In the genomic region with DNA sequence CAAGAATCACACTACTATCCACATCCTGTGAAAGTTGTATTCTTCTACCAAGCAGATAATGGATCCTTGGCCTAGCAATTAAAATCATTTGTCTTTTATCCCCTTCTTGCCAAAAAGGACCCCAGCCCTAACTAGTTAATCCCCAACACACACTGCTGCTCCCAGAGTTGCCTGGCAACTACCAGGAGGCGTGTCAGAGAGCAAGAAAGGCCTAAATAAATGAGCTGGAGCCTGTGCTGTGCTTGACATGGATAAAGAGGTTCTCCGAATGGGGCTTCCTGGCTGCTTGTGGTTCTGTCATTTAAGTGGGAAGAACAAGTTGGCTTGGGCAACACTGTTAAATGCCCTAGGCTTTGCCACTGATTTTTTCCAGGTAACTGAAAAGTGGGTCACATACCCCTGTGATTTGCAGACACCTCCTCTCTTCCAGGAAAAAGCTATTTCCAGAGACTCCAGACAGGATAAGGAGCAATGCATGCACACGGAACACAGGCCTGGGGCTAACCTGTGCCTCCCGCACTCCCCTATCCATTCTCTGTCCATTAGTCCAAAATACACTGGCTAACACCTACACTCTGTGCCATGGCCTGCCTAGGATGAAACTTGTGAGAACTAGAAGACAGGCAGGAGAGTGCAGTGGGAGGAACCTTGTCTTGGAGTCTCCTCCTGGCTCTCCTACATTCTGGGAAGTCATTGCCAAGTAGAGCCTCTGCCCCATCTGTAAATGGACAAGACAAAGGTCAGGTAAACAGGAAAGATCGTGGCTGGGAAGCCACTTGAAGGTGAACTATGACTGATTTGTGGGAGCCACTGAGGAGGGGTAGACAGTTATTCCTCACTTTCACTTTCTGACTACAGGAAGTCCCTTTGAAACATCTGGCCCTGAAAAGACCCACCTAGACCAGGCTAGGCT, we compare ENCODE assay signal across 14 mouse cellular contexts.
DNase-seq lines count a peak whose midpoint lies in the region; ATAC-seq lines count a peak whose summit lies in the region.
"Had no signal": no experiment of that assay in that cellular context is flagged by ENCODE, and none has a peak within 500 bp of the region (broad histone marks: within the 10 kb centered on the region; RNA-seq: fewer than 3 reads in every experiment).

No protein-coding gene starts in this region.

- no peak overlapping the region for H3K4me2 ChIP-seq in hindbrain, embryonic 12.5 days (replicated peaks)
- no peak overlapping the region for H3K4me2 ChIP-seq in midbrain, embryonic 16.5 days (ENCODE audit: low read length)
- H3K4me2 ChIP-seq: embryonic facial prominence, embryonic 15.5 days; limb, embryonic 12.5 days had no signal

- H3K36me3 ChIP-seq in hindbrain, embryonic 12.5 days = no peaks in the 10 kb centered on the region; the same call in 1 of the 2 replicates
- H3K36me3 ChIP-seq in midbrain, embryonic 16.5 days (ENCODE audit: control insufficient read depth, insufficient read depth, low read length) = no peaks in the 10 kb centered on the region; the same call in 1 of the 2 replicates
- H3K36me3 ChIP-seq: embryonic facial prominence, embryonic 15.5 days had no signal

- no peaks in the 10 kb centered on the region for H3K9me3 ChIP-seq in hindbrain, embryonic 12.5 days (replicated peaks)
- no peaks in the 10 kb centered on the region for H3K9me3 ChIP-seq in midbrain, embryonic 16.5 days (replicated peaks; ENCODE audit: control insufficient read depth, low read length, poor library complexity, severe bottlenecking)
- H3K9me3 ChIP-seq: embryonic facial prominence, embryonic 15.5 days; limb, embryonic 12.5 days had no signal

- peak; percentile 85 for ATAC-seq in hindbrain, embryonic 12.5 days (ENCODE audit: low FRiP score)
- peak; percentile 86 for ATAC-seq in midbrain, embryonic 16.5 days
- ATAC-seq: Patski had no signal

- no peak overlapping the region for H3K4me3 ChIP-seq in hindbrain, embryonic 12.5 days
- no peak overlapping the region for H3K4me3 ChIP-seq in midbrain, embryonic 16.5 days (ENCODE audit: low read depth, low read length)
- H3K4me3 ChIP-seq: embryonic facial prominence, embryonic 15.5 days; limb, embryonic 12.5 days had no signal

- H3K27ac ChIP-seq in hindbrain, embryonic 12.5 days = no peak overlapping the region; the same call in 1 of the 2 replicates
- H3K27ac ChIP-seq in midbrain, embryonic 16.5 days (ENCODE audit: low read length) = peak overlapping the region; percentile 43; the same call in 1 of the 2 replicates
- H3K27ac ChIP-seq: embryonic facial prominence, embryonic 15.5 days; kidney, postnatal 0 days; limb, embryonic 12.5 days; macrophage had no signal

- WGBS in hindbrain, embryonic 12.5 days = 48% methylated on average over 5 of the region's 5 CpGs
- WGBS in midbrain, embryonic 16.5 days = 35% methylated on average over 5 of the region's 5 CpGs

- H3K27me3 ChIP-seq in hindbrain, embryonic 12.5 days = peaks cover 19% of the 10 kb centered on the region
- H3K27me3 ChIP-seq in midbrain, embryonic 16.5 days (ENCODE audit: control insufficient read depth, insufficient read depth, low read depth, low read length) = 0 out of 2 replicates have a peak, but pooled peaks cover 2% of the 10 kb centered on the region
- H3K27me3 ChIP-seq: embryonic facial prominence, embryonic 15.5 days; limb, embryonic 12.5 days; Patski had no signal

- H3K4me1 ChIP-seq in hindbrain, embryonic 12.5 days = peaks cover 19% of the 10 kb centered on the region
- H3K4me1 ChIP-seq in midbrain, embryonic 16.5 days (ENCODE audit: control insufficient read depth, insufficient read depth, low read length) = peaks cover 15% of the 10 kb centered on the region
- H3K4me1 ChIP-seq: embryonic facial prominence, embryonic 15.5 days had no signal

- no peak overlapping the region for H3K9ac ChIP-seq in hindbrain, embryonic 12.5 days
- no peak overlapping the region for H3K9ac ChIP-seq in midbrain, embryonic 16.5 days (ENCODE audit: low read depth, low read length)
- H3K9ac ChIP-seq: embryonic facial prominence, embryonic 15.5 days; limb, embryonic 12.5 days had no signal

- peak; percentile 16 for DNase-seq in kidney, adult 18-20 months
- DNase-seq in kidney, postnatal 14 days = no peak
- peak; percentile 65 for DNase-seq in embryo, embryonic 11 days
- no peak for DNase-seq in gastrocnemius, postnatal 25 days
- DNase-seq in gastrocnemius, adult 18-20 months (ENCODE audit: low spot score) = no peak
- DNase-seq in right cerebral cortex, adult 2 months (ENCODE audit: low spot score in 2 of 2) = no peak
- DNase-seq: B cell, adult 2 months had no signal

Comparison
In these comparisons a context has a peak if more than half of its experiments do, and no peak if none do; other contexts are left out.
1. DNase-seq: peak in kidney, adult 18-20 months (single experiment) and embryo, embryonic 11 days (single experiment); none in kidney, postnatal 14 days (single experiment), gastrocnemius, postnatal 25 days (single experiment), gastrocnemius, adult 18-20 months (single experiment) and right cerebral cortex, adult 2 months (0 of 2).